Mouse (Mus musculus) C2C12 (cell line): ENCODE measurements around the gene Armcx5.

Source experiments
- CTCF ChIP-seq: IDR thresholded peaks from one replicate; pipeline ENCODE4 v1.5.1; 2011; ENCODE audit not compliant: control insufficient read depth, insufficient read depth, insufficient read length
- MYOG ChIP-seq: IDR thresholded peaks from one replicate; pipeline ENCODE4 v1.6.1; 2011; ENCODE audit not compliant: control insufficient read depth, insufficient read length; ENCODE audit errors: extremely low read depth

DNA sequence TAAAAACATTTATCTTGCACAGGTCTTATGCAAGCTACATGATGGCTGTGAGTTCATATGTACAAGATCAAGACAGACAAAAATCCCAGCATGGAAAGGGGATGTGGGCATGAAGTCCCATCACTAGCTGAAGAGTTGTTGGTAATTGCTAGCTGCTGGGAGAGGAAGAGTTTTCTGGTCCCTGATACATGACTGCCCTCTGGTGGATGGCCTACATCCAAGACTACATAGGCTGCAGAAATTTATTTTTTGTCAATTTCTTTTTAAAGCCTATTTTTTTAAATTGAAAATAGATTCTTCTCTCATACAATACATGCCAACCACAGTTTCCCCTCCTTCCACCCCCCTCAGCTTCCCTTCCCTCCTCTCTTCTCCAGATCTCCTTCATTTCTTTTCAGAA lies 19.2 kb downstream of the Armcx5 start:
- TF ChIP-seq MYOG (no peak), CTCF (no peak)
